Mouse (Mus musculus) forebrain, embryonic 13.5 days (tissue): ENCODE measurements around the gene Tnf. TPM values are rescaled to one million over a fixed set of nuclear protein-coding genes. Genes with fewer than 3 reads are reported as not detected.
A peak's percentile ranks its signal among the peaks of the same experiment; 100 is the strongest.

Experiments
- ATAC-seq: fragments of 200-750 bp; cut with Nextera tagmentation; 2 replicates; pipeline ENCODE4 v1.8.0; 2017
- H3K27ac ChIP-seq: fragments of 300-500 bp; sonication (generic); 2 replicates; pipeline ENCODE4 v1.5.1; 2015; ENCODE audit warnings: inconsistent platforms, mild to moderate bottlenecking, moderate library complexity
- H3K27me3 ChIP-seq: fragments of 300-500 bp; sonication (generic); 2 replicates; pipeline ENCODE4 v1.6.1; 2015; ENCODE audit warnings: mild to moderate bottlenecking, inconsistent platforms
- H3K36me3 ChIP-seq: fragments of 300-500 bp; sonication (generic); 2 replicates; pipeline ENCODE4 v1.6.1; 2015; ENCODE audit warnings: mild to moderate bottlenecking, inconsistent platforms; ENCODE audit not compliant: poor library complexity, severe bottlenecking
- H3K4me1 ChIP-seq: fragments of 300-500 bp; sonication (generic); 2 replicates; pipeline ENCODE4 v1.6.1; 2015; ENCODE audit warnings: inconsistent platforms
- H3K4me2 ChIP-seq: fragments of 300-500 bp; sonication (generic); 2 replicates; pipeline ENCODE4 v1.6.1; 2015; ENCODE audit warnings: inconsistent platforms, mild to moderate bottlenecking, moderate library complexity
- H3K4me3 ChIP-seq: fragments of 300-500 bp; sonication (generic); 2 replicates; pipeline ENCODE4 v1.5.1; 2015; ENCODE audit warnings: mild to moderate bottlenecking, inconsistent platforms
- H3K9ac ChIP-seq: fragments of 300-500 bp; sonication (generic); 2 replicates; pipeline ENCODE4 v1.6.1; 2015; ENCODE audit warnings: mild to moderate bottlenecking, inconsistent platforms
- H3K9me3 ChIP-seq: fragments of 300-500 bp; sonication (generic); replicated peaks from 2 replicates; pipeline ENCODE4 v1.6.1; 2016; ENCODE audit warnings: inconsistent platforms
- WGBS: fragments of 180-500 bp; shearing (Covaris S2); methylation state at CpG from one replicate; pipeline ENCODE4 v1.1.7; 2015; 5-methylcytosine and 5-hydroxymethylcytosine counted together
- polyA plus RNA-seq: library from polyadenylated mRNA; unstranded; fragments of >200 nt; fragmentation: Nextera tagmentation; extraction: Ambion mirVana; gene quantifications from 2 replicates; pipeline ENCODE4 v1.2.1, GENCODE M21; 2015

Gene Tnf
- polyA plus RNA-seq, 1 experiment from 2014 or later: not detected

- H3K4me3 ChIP-seq: 0 out of 2 replicates have a peak overlapping the region, but pooled peaks have one; percentile 10
- ATAC-seq: no peak
- WGBS: 13% methylated on average over 12 of the region's 12 CpGs
- H3K27ac ChIP-seq: no peak overlapping the region
- H3K4me1 ChIP-seq: peaks cover 30% of the 10 kb centered on the region
- peaks cover 53% of the 10 kb centered on the region for H3K36me3 ChIP-seq
- H3K9ac ChIP-seq: peak overlapping the region; percentile 27; the same call in 1 of the 2 replicates
- H3K4me2 ChIP-seq: peak overlapping the region; percentile 40
- no peaks in the 10 kb centered on the region for H3K9me3 ChIP-seq
- no peaks in the 10 kb centered on the region for H3K27me3 ChIP-seq
These were observed 30.2 kb upstream of the Tnf start for GRCm38 (mm10) chr17:35232043-35232442.

DNA sequence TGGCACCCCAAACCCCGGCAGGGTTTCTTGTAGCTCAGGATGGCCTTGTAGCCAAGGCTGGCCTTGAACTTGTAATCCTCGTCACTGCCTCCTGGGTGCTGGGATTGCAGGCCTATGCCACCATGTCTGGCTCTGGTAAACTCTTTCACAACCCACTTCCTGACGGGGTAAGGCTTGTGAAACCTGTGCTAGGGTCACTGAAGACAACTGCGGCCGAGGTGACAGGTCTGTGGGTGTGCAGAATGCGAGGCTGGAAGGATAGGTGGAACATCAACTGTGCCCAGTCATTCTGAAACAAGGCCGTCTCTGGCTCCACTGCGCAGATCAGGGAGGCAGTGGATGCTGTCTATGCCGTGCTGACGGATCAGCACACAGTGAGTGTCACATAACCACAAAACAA is 29.2 kb upstream of the Tnf start:
- no peak overlapping the region for H3K4me3 ChIP-seq
- 94% methylated on average over 10 of the region's 10 CpGs for WGBS
- H3K4me2 ChIP-seq: no peak overlapping the region
- ATAC-seq: no peak
- peaks cover 57% of the 10 kb centered on the region for H3K36me3 ChIP-seq
- H3K9ac ChIP-seq: 0 out of 2 replicates have a peak overlapping the region, but pooled peaks have one; percentile 27
- no peak overlapping the region for H3K27ac ChIP-seq
- peaks cover 23% of the 10 kb centered on the region for H3K4me1 ChIP-seq
- no peaks in the 10 kb centered on the region for H3K27me3 ChIP-seq
- no peaks in the 10 kb centered on the region for H3K9me3 ChIP-seq

GRCm38 (mm10) chr17:35226561-35227046 is 24.8 kb upstream of the Tnf start:
- no peaks in the 10 kb centered on the region for H3K27me3 ChIP-seq
- no peak overlapping the region for H3K4me2 ChIP-seq
- H3K9ac ChIP-seq: no peak overlapping the region
- no peaks in the 10 kb centered on the region for H3K9me3 ChIP-seq
- 90% methylated on average over 14 of the region's 14 CpGs for WGBS
- H3K36me3 ChIP-seq: peaks cover 70% of the 10 kb centered on the region
- no peak for ATAC-seq
- no peak overlapping the region for H3K4me3 ChIP-seq
- H3K4me1 ChIP-seq: peaks cover under 1% of the 10 kb centered on the region
- no peak overlapping the region for H3K27ac ChIP-seq

- WGBS: 96% methylated on average over 5 of the region's 5 CpGs
- Histone ChIP-seq H3K9me3 (no peaks in the 10 kb centered on the region), H3K27ac (no peak overlapping the region), H3K36me3 (peaks cover 68% of the 10 kb centered on the region), H3K4me1 (no peaks in the 10 kb centered on the region), H3K4me3 (no peak overlapping the region), H3K27me3 (no peaks in the 10 kb centered on the region), H3K4me2 (no peak overlapping the region), H3K9ac (no peak overlapping the region)
- ATAC-seq: no peak
These were observed 23.6 kb upstream of the Tnf start for GRCm38 (mm10) chr17:35225456-35225855.

DNA sequence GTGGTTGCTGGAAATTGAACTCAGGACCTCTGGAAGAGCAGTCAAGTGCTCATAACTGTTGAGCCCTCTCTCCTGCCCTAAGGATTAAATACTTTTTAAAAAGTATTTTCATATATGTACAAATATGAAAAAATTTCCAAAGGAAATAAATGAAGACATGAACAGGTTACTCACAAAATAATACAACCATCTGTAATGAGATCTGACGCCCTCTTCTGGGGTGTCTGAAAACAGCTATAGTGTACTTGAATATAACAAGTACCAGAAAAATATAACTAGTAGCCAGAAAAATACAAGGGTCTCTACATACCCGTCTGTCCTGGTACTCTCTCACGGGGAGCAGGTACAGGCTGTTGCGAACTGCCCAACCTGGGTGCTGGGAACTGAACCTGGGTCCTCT is 22.8 kb upstream of the Tnf start:
- Histone ChIP-seq H3K9ac (no peak overlapping the region), H3K4me2 (no peak overlapping the region), H3K9me3 (no peaks in the 10 kb centered on the region), H3K36me3 (peaks cover 70% of the 10 kb centered on the region), H3K27me3 (no peaks in the 10 kb centered on the region), H3K27ac (no peak overlapping the region), H3K4me1 (no peaks in the 10 kb centered on the region), H3K4me3 (no peak overlapping the region)
- no peak for ATAC-seq
- 97% methylated on average over 4 of the region's 4 CpGs for WGBS

GRCm38 (mm10) chr17:35222299-35222698 is 20.5 kb upstream of the Tnf start:
- no peak overlapping the region for H3K4me3 ChIP-seq
- no peaks in the 10 kb centered on the region for H3K9me3 ChIP-seq

DNA sequence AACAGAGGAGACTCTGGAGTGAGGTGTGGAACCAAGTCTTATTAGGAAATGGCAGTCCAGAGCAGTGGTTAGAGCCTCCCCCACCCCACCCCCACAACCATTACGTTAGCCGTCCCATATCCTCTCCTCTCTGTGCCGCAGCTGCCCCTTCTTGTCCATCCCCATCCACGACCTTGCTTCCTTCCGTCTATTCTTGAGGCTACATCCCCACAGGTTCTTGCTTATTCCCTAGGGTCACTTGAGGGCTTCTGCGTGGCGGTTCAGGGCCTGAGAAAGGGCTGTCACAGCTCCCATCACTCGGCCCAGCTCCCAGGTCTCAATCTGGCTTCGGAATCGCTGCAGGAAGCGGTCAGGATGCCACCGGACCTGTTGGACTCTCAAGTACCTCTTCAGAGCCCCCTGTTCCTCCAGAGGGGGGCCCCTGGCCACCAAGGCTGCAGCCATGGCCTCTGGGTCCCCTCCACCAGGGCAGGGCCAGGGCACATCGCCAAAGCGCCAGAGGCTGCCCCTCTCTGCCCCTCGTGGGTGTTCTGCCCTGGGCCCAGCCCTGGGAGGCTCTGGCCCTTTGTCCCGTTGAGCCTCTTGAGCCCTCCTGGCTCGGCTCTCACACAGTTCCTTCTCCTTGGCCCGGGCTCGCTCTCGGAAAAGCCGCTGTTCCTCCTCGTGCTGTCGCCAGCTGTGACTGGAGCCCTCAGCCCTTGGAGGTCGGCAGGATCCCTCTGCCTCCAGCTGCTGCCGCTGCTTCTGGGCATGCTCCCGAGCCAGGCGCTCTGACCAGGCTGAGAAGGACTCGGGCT is 18.5 kb upstream of the Tnf start, which contains the start of gene Gm16181:
Gene Gm16181 (plus strand): TSS at position 679 of the 797 bp plus-strand sequence.
- no peaks in the 10 kb centered on the region for H3K9me3 ChIP-seq
- peaks cover 44% of the 10 kb centered on the region for H3K36me3 ChIP-seq
- H3K9ac ChIP-seq: no peak within 1 kb of the TSS
- H3K27ac ChIP-seq: no peak within 1 kb of the TSS
- WGBS: 83% methylated on average over 28 of the region's 28 CpGs
- ATAC-seq: no peak
- H3K4me1 ChIP-seq: no peaks in the 10 kb centered on the region
- no peak within 1 kb of the TSS for H3K4me3 ChIP-seq
- H3K27me3 ChIP-seq: no peaks in the 10 kb centered on the region
- H3K4me2 ChIP-seq: no peak within 1 kb of the TSS

More at GRCm38 (mm10) chr17:35222299-35222698, 20.5 kb upstream of the Tnf start:
- WGBS: 82% methylated on average over 6 of the region's 6 CpGs
- Histone ChIP-seq H3K27ac (no peak overlapping the region), H3K4me1 (no peaks in the 10 kb centered on the region), H3K9ac (no peak overlapping the region), H3K36me3 (peaks cover 56% of the 10 kb centered on the region), H3K27me3 (no peaks in the 10 kb centered on the region), H3K4me2 (no peak overlapping the region)
- no peak for ATAC-seq

- peaks cover 37% of the 10 kb centered on the region for H3K36me3 ChIP-seq
- no peaks in the 10 kb centered on the region for H3K4me1 ChIP-seq
- H3K9ac ChIP-seq: no peak overlapping the region
- no peak overlapping the region for H3K4me2 ChIP-seq
- no peaks in the 10 kb centered on the region for H3K9me3 ChIP-seq
- 90% methylated on average over 6 of the region's 6 CpGs for WGBS
- H3K27ac ChIP-seq: no peak overlapping the region
- ATAC-seq: no peak
- H3K27me3 ChIP-seq: no peaks in the 10 kb centered on the region
- H3K4me3 ChIP-seq: no peak overlapping the region
These were observed 17.8 kb upstream of the Tnf start for GRCm38 (mm10) chr17:35219601-35220041.

DNA sequence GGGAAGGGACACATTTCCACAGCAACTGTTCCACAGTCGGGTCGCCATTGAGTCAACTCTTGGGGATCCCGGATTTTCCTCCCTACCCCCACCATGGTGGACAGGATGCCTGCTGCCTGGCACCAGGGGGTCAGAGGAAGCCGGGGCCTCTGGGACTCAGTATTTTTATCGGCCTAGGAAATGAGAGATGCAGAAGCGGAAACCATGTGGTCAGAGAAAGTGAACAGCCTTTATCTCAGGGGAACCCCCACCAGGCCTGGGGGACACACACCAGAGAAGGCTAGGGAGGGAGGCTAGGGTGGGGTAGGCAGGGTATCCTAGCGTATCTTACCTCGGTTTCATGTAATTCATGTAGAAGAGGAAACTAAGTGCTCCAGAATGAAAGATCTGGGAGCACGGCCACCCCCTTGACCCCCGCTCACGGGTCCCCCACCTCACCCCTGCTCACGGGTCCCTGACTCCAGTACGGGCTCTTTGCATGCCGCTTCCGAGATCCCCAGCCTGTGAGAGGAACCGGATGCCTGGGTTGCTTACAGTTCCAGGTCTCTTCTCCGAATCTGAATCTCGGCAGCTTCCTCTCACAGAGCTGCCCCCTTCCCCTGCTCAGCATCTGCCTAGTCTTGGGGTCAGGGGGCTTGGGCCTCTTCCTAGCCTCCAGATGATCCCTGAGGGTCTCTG is 16.8 kb upstream of the Tnf start:
- Histone ChIP-seq H3K9ac (no peak overlapping the region), H3K4me3 (no peak overlapping the region), H3K36me3 (peaks cover 37% of the 10 kb centered on the region), H3K4me1 (no peaks in the 10 kb centered on the region), H3K27ac (no peak overlapping the region), H3K27me3 (no peaks in the 10 kb centered on the region), H3K9me3 (no peaks in the 10 kb centered on the region), H3K4me2 (no peak overlapping the region)
- no peak for ATAC-seq
- 84% methylated on average over 18 of the region's 18 CpGs for WGBS

- no peak overlapping the region for H3K4me3 ChIP-seq
- H3K9ac ChIP-seq: no peak overlapping the region
- H3K4me2 ChIP-seq: no peak overlapping the region
- H3K27me3 ChIP-seq: no peaks in the 10 kb centered on the region
- H3K27ac ChIP-seq: no peak overlapping the region
- no peaks in the 10 kb centered on the region for H3K9me3 ChIP-seq
- H3K4me1 ChIP-seq: no peaks in the 10 kb centered on the region
- no peak for ATAC-seq
- no peaks in the 10 kb centered on the region for H3K36me3 ChIP-seq
- WGBS: 92% methylated on average over 5 of the region's 5 CpGs
These were observed 11.3 kb upstream of the Tnf start for GRCm38 (mm10) chr17:35213071-35213470.

DNA sequence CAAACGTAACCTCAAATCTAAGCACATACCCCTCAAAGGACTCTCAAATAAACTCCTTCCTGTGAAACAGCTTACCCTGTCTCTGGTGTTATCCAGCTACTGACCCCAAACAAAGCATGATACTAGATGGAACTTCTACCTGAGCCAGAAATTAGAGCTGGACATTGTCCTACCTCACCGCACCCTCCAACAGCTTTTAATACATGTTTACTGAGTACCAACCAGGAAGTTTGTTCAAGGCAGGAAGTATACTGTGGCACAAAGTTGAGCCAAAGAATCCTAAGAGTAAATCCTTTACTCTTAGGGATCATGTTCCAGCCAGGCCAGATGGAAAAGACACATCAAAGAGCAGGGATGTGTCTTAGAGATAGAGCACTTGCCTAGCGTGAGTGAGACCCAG is 8.8 kb upstream of the Tnf start:
- no peaks in the 10 kb centered on the region for H3K27me3 ChIP-seq
- WGBS: 75% methylated on average over 3 of the region's 3 CpGs
- no peak for ATAC-seq
- no peaks in the 10 kb centered on the region for H3K36me3 ChIP-seq
- H3K4me1 ChIP-seq: no peaks in the 10 kb centered on the region
- H3K27ac ChIP-seq: no peak overlapping the region
- no peak overlapping the region for H3K9ac ChIP-seq
- no peak overlapping the region for H3K4me3 ChIP-seq
- H3K4me2 ChIP-seq: no peak overlapping the region
- H3K9me3 ChIP-seq: no peaks in the 10 kb centered on the region
